Mouse (Mus musculus): Measurements from ENCODE around the gene Mak.

GRCm38 (mm10) chr13:41042511-41042910 lies 37.0 kb downstream of the Mak start:
- no peak for TF ChIP-seq ELF1 (IDR thresholded peaks at IDR 0.05; ENCODE audit: low read depth, low read length)
- TF ChIP-seq POLR2A (IDR thresholded peaks at IDR 0.05; ENCODE audit: control insufficient read depth in 1 of 2, insufficient read depth in 1 of 2, low read depth in 1 of 2, low read length in 2 of 2, poor library complexity in 1 of 2), result no peak
- TF ChIP-seq SMC3 (IDR thresholded peaks at IDR 0.05; ENCODE audit: low read depth, low read length), result no peak
- TF ChIP-seq CTCF (IDR thresholded peaks at IDR 0.05 in 2 of 3, conservative IDR thresholded peaks at IDR 0.05 in 1 of 3; ENCODE audit: control insufficient read depth in 1 of 3, insufficient read depth in 1 of 3, low read depth in 2 of 3, low read length in 3 of 3, poor library complexity in 1 of 3, severe bottlenecking in 1 of 3), result no peak
- no peak for TF ChIP-seq USF1 (IDR thresholded peaks at IDR 0.05; ENCODE audit: low read depth, low read length)
- no peak for TF ChIP-seq GATA1 (IDR thresholded peaks at IDR 0.05; ENCODE audit: low read depth, low read length)
- TF ChIP-seq USF2 (IDR thresholded peaks at IDR 0.05; ENCODE audit: borderline replicate concordance in 1 of 2, insufficient read depth in 1 of 2, low read depth in 1 of 2, low read length in 2 of 2), result no peak
- no peak for TF ChIP-seq RCOR1 (IDR thresholded peaks at IDR 0.05; ENCODE audit: low read depth, low read length)

All from MEL (cell line).